Mouse (Mus musculus) liver, embryonic 13.5 days (tissue): ENCODE measurements around the gene Gm47995. TPM values are rescaled to one million over a fixed set of nuclear protein-coding genes. Genes with fewer than 3 reads are reported as not detected.

Source experiments
- ATAC-seq: fragments of 200-750 bp; cut with Nextera tagmentation; 2 replicates; pipeline ENCODE4 v1.8.0; 2017; ENCODE audit warnings: low read depth, mild to moderate bottlenecking, moderate number of reproducible peaks, moderate library complexity
- DNase-seq: peaks from one replicate; pipeline ENCODE4 v3.0.0; 2022
- H3K27ac ChIP-seq: fragments of 300-500 bp; sonication (generic); 2 replicates; pipeline ENCODE4 v1.5.1; 2015; ENCODE audit warnings: moderate library complexity, mild to moderate bottlenecking, inconsistent platforms
- H3K27me3 ChIP-seq: fragments of 300-500 bp; sonication (generic); 2 replicates; pipeline ENCODE4 v1.6.1; 2015; ENCODE audit warnings: mild to moderate bottlenecking, inconsistent platforms
- H3K36me3 ChIP-seq: fragments of 300-500 bp; sonication (generic); 2 replicates; pipeline ENCODE4 v1.6.1; 2015; ENCODE audit warnings: mild to moderate bottlenecking, inconsistent platforms
- H3K4me1 ChIP-seq: fragments of 300-500 bp; sonication (generic); replicated peaks from 2 replicates; pipeline ENCODE4 v1.6.1; 2015; ENCODE audit warnings: inconsistent platforms
- H3K4me2 ChIP-seq: fragments of 300-500 bp; sonication (generic); 2 replicates; pipeline ENCODE4 v1.6.1; 2015; ENCODE audit warnings: inconsistent platforms, mild to moderate bottlenecking, moderate library complexity
- H3K4me3 ChIP-seq: fragments of 300-500 bp; sonication (generic); replicated peaks from 2 replicates; pipeline ENCODE4 v1.5.1; 2015; ENCODE audit warnings: mild to moderate bottlenecking, inconsistent platforms
- H3K9ac ChIP-seq: fragments of 300-500 bp; sonication (generic); 2 replicates; pipeline ENCODE4 v1.6.1; 2015; ENCODE audit warnings: mild to moderate bottlenecking, inconsistent platforms
- H3K9me3 ChIP-seq: fragments of 300-500 bp; sonication (generic); replicated peaks from 2 replicates; pipeline ENCODE4 v1.6.1; 2016; ENCODE audit warnings: inconsistent platforms
- WGBS: fragments of 180-500 bp; shearing (Covaris S2); methylation state at CpG from one replicate; pipeline ENCODE4 v1.1.7; 2015; ENCODE audit not compliant: insufficient replicate concordance; 5-methylcytosine and 5-hydroxymethylcytosine counted together
- polyA plus RNA-seq: library from polyadenylated mRNA; unstranded; fragments of >200 nt; fragmentation: Nextera tagmentation; extraction: Ambion mirVana; gene quantifications from 2 replicates; pipeline ENCODE4 v1.2.1, GENCODE M21; 2015

Gene Gm47995
- polyA plus RNA-seq, 1 experiment from 2014 or later = 0.68 TPM

DNA sequence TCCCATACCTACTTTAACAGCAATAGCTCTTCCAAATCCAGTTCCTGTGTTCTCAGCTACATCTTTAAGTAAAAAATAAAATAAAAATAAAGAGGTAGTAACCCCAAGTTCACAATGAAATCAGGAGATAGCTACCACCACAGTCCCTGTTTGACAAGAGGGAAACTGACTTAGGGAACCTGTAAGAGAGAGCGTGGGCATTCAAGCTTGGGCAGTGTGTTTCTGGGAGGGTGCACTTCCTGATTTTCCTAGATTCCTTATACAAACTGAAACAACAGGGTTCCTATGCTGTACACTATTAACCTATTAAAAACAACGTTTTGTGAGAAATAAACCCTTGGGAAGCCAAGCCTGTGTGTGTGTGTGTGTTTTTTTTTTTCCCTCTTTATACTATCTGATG is 16.6 kb downstream of the Gm47995 start:
- H3K9ac ChIP-seq = no peak overlapping the region
- no peaks in the 10 kb centered on the region for H3K27me3 ChIP-seq
- no peaks in the 10 kb centered on the region for H3K9me3 ChIP-seq
- H3K36me3 ChIP-seq = no peaks in the 10 kb centered on the region
- DNase-seq (no peak), ATAC-seq (no peak)
- 37% methylated on average over 2 of the region's 2 CpGs for WGBS
- H3K4me2 ChIP-seq = no peak overlapping the region
- no peak overlapping the region for H3K4me3 ChIP-seq
- H3K4me1 ChIP-seq = peaks cover 39% of the 10 kb centered on the region
- no peak overlapping the region for H3K27ac ChIP-seq

GRCm38 (mm10) chr1:151215985-151216384 is 17.7 kb downstream of the Gm47995 start:
- ATAC-seq (no peak; the same call in 1 of the 2 replicates), DNase-seq (no peak)
- Histone ChIP-seq H3K9me3 (no peaks in the 10 kb centered on the region), H3K4me2 (no peak overlapping the region), H3K4me3 (no peak overlapping the region), H3K36me3 (no peaks in the 10 kb centered on the region), H3K27ac (0 out of 2 replicates have a peak overlapping the region, but pooled peaks have one; percentile 2), H3K9ac (no peak overlapping the region), H3K27me3 (no peaks in the 10 kb centered on the region), H3K4me1 (peaks cover 36% of the 10 kb centered on the region)
- 45% methylated on average over 1 of the region's 1 CpGs for WGBS

GRCm38 (mm10) chr1:151216417-151216816 is 18.2 kb downstream of the Gm47995 start:
- ATAC-seq (peak; percentile 69), DNase-seq (no peak)
- H3K9ac ChIP-seq = no peak overlapping the region
- H3K36me3 ChIP-seq = no peaks in the 10 kb centered on the region
- H3K4me2 ChIP-seq = no peak overlapping the region
- 0 out of 2 replicates have a peak overlapping the region, but pooled peaks have one; percentile 15 for H3K27ac ChIP-seq
- H3K4me3 ChIP-seq = no peak overlapping the region
- H3K9me3 ChIP-seq = no peaks in the 10 kb centered on the region
- 36% methylated on average over 3 of the region's 3 CpGs for WGBS
- H3K27me3 ChIP-seq = no peaks in the 10 kb centered on the region
- peaks cover 34% of the 10 kb centered on the region for H3K4me1 ChIP-seq

DNA sequence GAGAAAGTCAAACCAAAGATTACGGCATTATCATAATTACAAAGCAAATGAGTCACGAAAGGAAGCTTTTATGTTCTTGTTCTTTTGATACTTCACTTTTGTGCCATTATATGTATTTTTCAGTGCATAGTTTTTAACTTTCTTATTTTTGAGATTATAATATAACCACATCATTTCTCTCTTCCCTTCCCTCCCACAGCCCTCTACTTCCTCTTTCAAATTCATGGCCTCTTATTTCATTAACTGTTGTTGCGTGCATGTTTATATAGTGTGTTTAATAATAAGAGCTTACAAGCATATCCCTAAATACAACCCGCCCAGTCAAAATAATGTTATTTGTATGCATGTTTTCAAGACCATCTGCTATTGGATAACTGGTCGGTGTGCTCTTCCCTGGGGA is 20.8 kb downstream of the Gm47995 start:
- H3K4me1 ChIP-seq = peaks cover 20% of the 10 kb centered on the region
- 80% methylated on average over 5 of the region's 5 CpGs for WGBS
- no peak for ATAC-seq
- H3K27ac ChIP-seq = no peak overlapping the region
- no peak overlapping the region for H3K4me2 ChIP-seq
- H3K9me3 ChIP-seq = no peaks in the 10 kb centered on the region
- H3K9ac ChIP-seq = no peak overlapping the region
- no peak overlapping the region for H3K4me3 ChIP-seq
- no peaks in the 10 kb centered on the region for H3K36me3 ChIP-seq
- no peaks in the 10 kb centered on the region for H3K27me3 ChIP-seq
- no peak for DNase-seq

DNA sequence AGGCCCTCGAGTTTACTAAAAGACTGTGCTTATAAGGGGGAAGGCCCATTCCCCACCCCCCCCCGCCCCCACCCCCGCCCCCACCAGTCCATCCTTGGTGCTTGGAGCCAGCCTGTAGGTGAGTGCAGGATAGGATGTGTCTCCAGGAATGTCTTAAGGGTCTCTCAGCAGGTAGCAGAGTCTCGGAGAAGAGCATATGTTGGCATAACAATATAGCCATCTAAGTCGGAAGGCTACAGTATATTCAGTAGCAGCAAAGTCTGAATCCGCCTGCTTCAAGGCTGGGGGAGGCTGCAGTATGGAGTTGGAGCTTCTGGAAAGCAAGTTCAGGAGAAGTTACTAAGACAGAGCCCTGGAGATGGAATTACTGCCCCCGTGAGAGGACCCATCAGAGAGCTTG is 21.9 kb downstream of the Gm47995 start:
- Histone ChIP-seq H3K4me1 (peaks cover 20% of the 10 kb centered on the region), H3K9me3 (no peaks in the 10 kb centered on the region), H3K36me3 (no peaks in the 10 kb centered on the region), H3K4me3 (no peak overlapping the region), H3K27me3 (no peaks in the 10 kb centered on the region; the same call in 1 of the 2 replicates), H3K27ac (no peak overlapping the region), H3K4me2 (no peak overlapping the region), H3K9ac (no peak overlapping the region)
- ATAC-seq (no peak), DNase-seq (no peak)
- 76% methylated on average over 7 of the region's 7 CpGs for WGBS

GRCm38 (mm10) chr1:151222561-151223267 is 24.5 kb downstream of the Gm47995 start:
- Histone ChIP-seq H3K4me1 (0 out of 2 replicates have a peak, but pooled peaks cover 3% of the 10 kb centered on the region), H3K9me3 (no peaks in the 10 kb centered on the region), H3K36me3 (no peaks in the 10 kb centered on the region), H3K4me2 (no peak overlapping the region), H3K27ac (no peak overlapping the region), H3K27me3 (no peaks in the 10 kb centered on the region; the same call in 1 of the 2 replicates), H3K9ac (no peak overlapping the region), H3K4me3 (no peak overlapping the region)
- no peak for DNase-seq
- 78% methylated on average over 10 of the region's 10 CpGs for WGBS
- ATAC-seq = no peak

DNA sequence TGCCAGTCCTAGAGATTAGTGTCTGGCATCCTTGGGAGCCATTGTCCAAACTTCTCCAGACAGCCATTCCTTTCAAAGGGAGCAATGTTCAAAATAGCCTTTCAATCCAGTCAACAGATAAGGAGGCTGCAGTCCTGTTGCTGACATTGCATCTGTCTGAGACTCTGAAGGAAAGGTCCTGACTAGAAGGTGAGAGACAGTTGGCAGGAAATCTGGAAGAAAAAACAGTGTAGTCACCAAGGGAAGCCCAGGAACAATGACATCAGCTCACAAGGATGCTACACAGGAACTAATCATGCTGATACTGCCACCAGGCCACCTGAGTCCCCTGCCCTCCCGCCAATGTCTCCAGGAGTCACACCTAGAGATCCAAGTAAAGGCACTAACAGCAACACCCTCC is 25.1 kb downstream of the Gm47995 start:
- WGBS = 57% methylated on average over 1 of the region's 1 CpGs
- no peaks in the 10 kb centered on the region for H3K36me3 ChIP-seq
- no peak overlapping the region for H3K9ac ChIP-seq
- no peaks in the 10 kb centered on the region for H3K4me1 ChIP-seq
- no peaks in the 10 kb centered on the region; the same call in 1 of the 2 replicates for H3K27me3 ChIP-seq
- H3K4me2 ChIP-seq = no peak overlapping the region
- DNase-seq (no peak), ATAC-seq (no peak)
- no peak overlapping the region for H3K4me3 ChIP-seq
- no peaks in the 10 kb centered on the region for H3K9me3 ChIP-seq
- H3K27ac ChIP-seq = no peak overlapping the region

DNA sequence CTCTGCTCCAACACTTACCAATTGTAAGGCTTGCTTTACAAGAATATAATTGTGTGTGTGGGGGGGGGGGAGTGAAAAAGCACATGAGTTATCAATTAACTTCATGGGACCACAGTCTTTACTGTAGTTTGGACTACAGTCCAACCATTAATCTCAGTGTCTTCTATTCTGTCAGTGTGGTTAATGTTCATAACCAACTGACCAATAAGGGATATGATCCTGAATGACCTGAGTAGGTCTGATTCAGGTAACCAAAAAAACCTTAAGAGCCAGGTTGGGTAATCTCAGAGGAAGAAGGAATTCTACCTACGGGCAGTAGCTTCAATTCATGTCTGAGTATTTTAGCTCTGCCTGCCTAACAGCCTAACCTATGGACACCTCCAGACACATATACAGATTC is 26.3 kb downstream of the Gm47995 start:
- H3K27me3 ChIP-seq = no peaks in the 10 kb centered on the region; the same call in 1 of the 2 replicates
- no peak overlapping the region for H3K9ac ChIP-seq
- H3K4me2 ChIP-seq = no peak overlapping the region
- H3K27ac ChIP-seq = no peak overlapping the region
- no peak for ATAC-seq
- no peak overlapping the region for H3K4me3 ChIP-seq
- H3K4me1 ChIP-seq = no peaks in the 10 kb centered on the region
- H3K36me3 ChIP-seq = no peaks in the 10 kb centered on the region
- no peak for DNase-seq
- 57% methylated on average over 1 of the region's 1 CpGs for WGBS
- no peaks in the 10 kb centered on the region for H3K9me3 ChIP-seq

- no peak for ATAC-seq
- Histone ChIP-seq H3K27ac (no peak overlapping the region), H3K36me3 (no peaks in the 10 kb centered on the region), H3K4me2 (no peak overlapping the region), H3K4me1 (no peaks in the 10 kb centered on the region), H3K27me3 (no peaks in the 10 kb centered on the region; the same call in 1 of the 2 replicates), H3K4me3 (no peak overlapping the region), H3K9me3 (no peaks in the 10 kb centered on the region), H3K9ac (no peak overlapping the region)
- no peak for DNase-seq
- 63% methylated on average over 8 of the region's 8 CpGs for WGBS
Observed at GRCm38 (mm10) chr1:151227506-151227905, 29.3 kb downstream of the Gm47995 start.

DNA sequence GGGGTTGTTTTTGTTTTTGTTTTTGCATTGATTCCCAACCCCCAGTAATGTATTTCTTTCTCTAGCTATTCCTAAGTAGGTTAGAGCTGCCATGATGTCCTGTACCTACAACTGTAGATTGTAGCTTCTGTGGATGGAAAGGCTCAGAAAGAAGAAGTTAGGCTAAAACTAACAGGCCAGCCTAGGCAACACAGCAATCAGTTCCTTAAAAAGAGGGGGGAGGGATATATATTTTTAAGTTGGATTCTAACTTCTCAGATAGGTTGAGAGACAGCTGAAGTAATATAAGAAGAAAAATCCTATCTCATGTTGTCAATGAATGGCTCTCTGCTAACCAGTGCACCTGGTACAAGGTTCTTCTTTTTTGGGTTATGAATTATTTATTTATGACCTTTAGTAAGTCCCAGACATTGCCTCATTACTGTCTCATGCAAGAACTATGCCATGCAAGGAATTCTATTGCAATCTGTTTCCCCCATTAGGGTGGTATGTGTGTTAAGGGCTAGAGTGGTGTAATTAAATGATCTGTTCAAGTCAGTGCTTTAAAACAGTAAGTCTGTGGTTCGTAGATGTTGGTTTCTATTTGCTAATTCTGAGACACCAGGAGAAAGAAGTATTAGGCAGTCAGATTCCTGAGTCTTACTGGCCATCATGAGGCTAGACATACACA is 30.2 kb downstream of the Gm47995 start:
- 42% methylated on average over 1 of the region's 1 CpGs for WGBS
- H3K4me3 ChIP-seq = no peak overlapping the region
- H3K9ac ChIP-seq = no peak overlapping the region
- no peak overlapping the region for H3K4me2 ChIP-seq
- no peaks in the 10 kb centered on the region for H3K36me3 ChIP-seq
- DNase-seq = no peak
- H3K4me1 ChIP-seq = no peaks in the 10 kb centered on the region
- no peaks in the 10 kb centered on the region for H3K9me3 ChIP-seq
- ATAC-seq = no peak
- no peak overlapping the region for H3K27ac ChIP-seq
- H3K27me3 ChIP-seq = no peaks in the 10 kb centered on the region; the same call in 1 of the 2 replicates

- H3K4me3 ChIP-seq = no peak overlapping the region
- H3K4me2 ChIP-seq = no peak overlapping the region
- H3K36me3 ChIP-seq = no peaks in the 10 kb centered on the region
- H3K9me3 ChIP-seq = no peaks in the 10 kb centered on the region
- H3K4me1 ChIP-seq = no peaks in the 10 kb centered on the region
- no peak overlapping the region for H3K27ac ChIP-seq
- ATAC-seq = no peak
- H3K9ac ChIP-seq = no peak overlapping the region
- H3K27me3 ChIP-seq = no peaks in the 10 kb centered on the region
- no peak for DNase-seq
- WGBS = 62% methylated on average over 3 of the region's 3 CpGs
Observed at GRCm38 (mm10) chr1:151232346-151232745, 34.1 kb downstream of the Gm47995 start.
